In genomic region chr13:114933541-114933940, GRCm38 (mm10) we compare ENCODE assay signal across 16 mouse cellular contexts. TPM values are rescaled to one million over a fixed set of nuclear protein-coding genes. Genes with fewer than 3 reads are reported as not detected.
DNase-seq lines count a peak whose midpoint lies in the region.
"Had no signal": no experiment of that assay in that cellular context is flagged by ENCODE, and none has a peak within 500 bp of the region (broad histone marks: within the 10 kb centered on the region; RNA-seq: fewer than 3 reads in every experiment).

No protein-coding gene starts in this region.

- intact Hi-C loops in left cerebral cortex, postnatal 36 days (cut with DNase I), result no loop called here

- no peak overlapping the region for H3K4me3 ChIP-seq in heart, embryonic 10.5 days
- H3K4me3 ChIP-seq: heart, embryonic 15.5 days; kidney, embryonic 15.5 days; midbrain, embryonic 13.5 days had no signal

- DNase-seq in heart, adult 11 months, result peak; percentile 53
- no peak for DNase-seq in heart, embryonic 10.5 days (ENCODE audit: low spot score)
- peak; percentile 29 for DNase-seq in urinary bladder, postnatal 25 days (ENCODE audit: low spot score)
- DNase-seq in urinary bladder, postnatal 10 days (ENCODE audit: low spot score), result no peak
- peak; percentile 34 for DNase-seq in adrenal gland, postnatal 25 days
- DNase-seq in urinary bladder, postnatal 36 days (ENCODE audit: low spot score in 2 of 2), result peak; percentile 61 to 69
- DNase-seq in gastrocnemius, postnatal 10 days, result no peak
- DNase-seq in left cerebral cortex, postnatal 36 days (ENCODE audit: low spot score in 2 of 2), result no peak
- DNase-seq: cerebellum, postnatal 25 days; heart, adult 18-20 months; left cerebral cortex, postnatal 4 days; lung, postnatal 4 days; thymus, postnatal 25 days had no signal

- WGBS in heart, embryonic 10.5 days, result 71% methylated on average over 7 of the region's 7 CpGs

- H3K9me3 ChIP-seq in heart, embryonic 10.5 days, result no peaks in the 10 kb centered on the region
- H3K9me3 ChIP-seq: heart, embryonic 15.5 days; kidney, embryonic 15.5 days; midbrain, embryonic 13.5 days had no signal

- no peak overlapping the region for H3K27ac ChIP-seq in heart, embryonic 10.5 days
- H3K27ac ChIP-seq: heart, embryonic 15.5 days; kidney, embryonic 15.5 days; midbrain, embryonic 13.5 days had no signal

- no peaks in the 10 kb centered on the region for H3K36me3 ChIP-seq in heart, embryonic 10.5 days
- H3K36me3 ChIP-seq: heart, embryonic 15.5 days; kidney, embryonic 15.5 days; midbrain, embryonic 13.5 days had no signal

- H3K27me3 ChIP-seq in heart, embryonic 10.5 days (ENCODE audit: insufficient read depth, poor library complexity, severe bottlenecking), result peaks cover 24% of the 10 kb centered on the region
- H3K27me3 ChIP-seq: heart, embryonic 15.5 days had no signal

- peaks cover 15% of the 10 kb centered on the region for H3K4me1 ChIP-seq in heart, embryonic 10.5 days

RNA-seq across cellular contexts. Expression of gene Itga2, which starts 1.6 kb away (rescaled TPM):
- 1.2 and 1.4 TPM in 2 replicates for polyA plus RNA-seq in heart, embryonic 10.5 days (2016; fragmentation: Nextera tagmentation; extraction: Ambion mirVana)
- 1.6 and 2.0 TPM in 2 replicates for total RNA-seq in adrenal gland, postnatal 25 days (2021)
- total RNA-seq in gastrocnemius, postnatal 10 days (2021), result 10 to 100 TPM in 1 of 2 experiments, 1 to 10 TPM in 1; 7.3 to 10.2 TPM
- total RNA-seq in left cerebral cortex, postnatal 36 days (2021), result under 1 TPM in 1 of 2 experiments, not detected in 1; 0.32 TPM

Comparison
In these comparisons a context has a peak if more than half of its experiments do, and no peak if none do; other contexts are left out.
1. DNase-seq: peak in heart, adult 11 months (single experiment), urinary bladder, postnatal 25 days (single experiment), adrenal gland, postnatal 25 days (single experiment) and urinary bladder, postnatal 36 days (2 of 2); none in heart, embryonic 10.5 days (single experiment), urinary bladder, postnatal 10 days (single experiment), gastrocnemius, postnatal 10 days (single experiment) and left cerebral cortex, postnatal 36 days (0 of 2).